40 mouse cellular contexts compared by ENCODE assay signal in genomic region chr13:23495526-23495925, GRCm38 (mm10). TPM values are rescaled to one million over a fixed set of nuclear protein-coding genes. Genes with fewer than 3 reads are reported as not detected.
"Had no signal": no experiment of that assay in that cellular context is flagged by ENCODE, and none has a peak within 500 bp of the region (broad histone marks: within the 10 kb centered on the region; RNA-seq: fewer than 3 reads in every experiment).

No protein-coding gene starts in this region.

- DNase-seq: gastrocnemius, adult 2 months; gastrocnemius, postnatal 10 days; gastrocnemius, postnatal 25 days; heart, adult 18-20 months; heart, postnatal 10 days; heart, postnatal 4 days; kidney, adult 18-20 months; kidney, adult 9 months; kidney, postnatal 14 days; kidney, postnatal 36 days; layer of hippocampus, adult 9-11 months; layer of hippocampus, postnatal 36 days; left cerebral cortex, postnatal 4 days had no signal

- H3K36me3 ChIP-seq: heart, embryonic 10.5 days; heart, embryonic 12.5 days; hindbrain, embryonic 10.5 days; hindbrain, embryonic 12.5 days; intestine, embryonic 15.5 days; kidney, embryonic 15.5 days; limb, embryonic 13.5 days; limb, embryonic 15.5 days; liver, embryonic 12.5 days had no signal

- H3K27me3 ChIP-seq: heart, embryonic 12.5 days; intestine, embryonic 15.5 days; kidney, embryonic 15.5 days; limb, embryonic 15.5 days had no signal

- H3K27ac ChIP-seq: gastrocnemius, adult 2 months; heart, embryonic 10.5 days; hindbrain, embryonic 10.5 days; hindbrain, embryonic 12.5 days; hindbrain, embryonic 14.5 days; intestine, embryonic 15.5 days; kidney, embryonic 15.5 days; kidney, postnatal 0 days; limb, embryonic 13.5 days; limb, embryonic 15.5 days; liver, embryonic 12.5 days; liver, embryonic 14.5 days had no signal

- H3K4me3 ChIP-seq: gastrocnemius, adult 2 months; heart, embryonic 10.5 days; heart, embryonic 12.5 days; hindbrain, embryonic 10.5 days; hindbrain, embryonic 12.5 days; intestine, embryonic 15.5 days; kidney, embryonic 15.5 days; limb, embryonic 13.5 days; limb, embryonic 15.5 days; liver, embryonic 12.5 days had no signal

- H3K9me3 ChIP-seq: heart, embryonic 10.5 days; heart, embryonic 12.5 days; hindbrain, embryonic 10.5 days; hindbrain, embryonic 12.5 days; intestine, embryonic 15.5 days; kidney, embryonic 15.5 days; limb, embryonic 13.5 days; limb, embryonic 15.5 days; liver, embryonic 12.5 days had no signal

- H3K4me1 ChIP-seq: intestine, embryonic 15.5 days had no signal

RNA-seq across cellular contexts. Expression of gene Btn2a2, which starts 6.9 kb away (rescaled TPM):
- total RNA-seq: gastrocnemius, adult 2 months; gastrocnemius, postnatal 25 days; granulocyte monocyte progenitor cell, adult 5-6 weeks; heart, adult 18-20 months; heart, adult 8-10 months; heart, postnatal 10 days; heart, postnatal 25 days; heart, postnatal 4 days; left cerebral cortex, postnatal 4 days; liver, adult 2 months had no signal
- polyA plus RNA-seq: inflammation-experienced regulatory T-cells, adult 6 months; intestine, postnatal 0 days; liver, adult 2 months; liver, embryonic 12.5 days had no signal

RNA-seq across cellular contexts. Expression of gene Btn1a1, which starts 29.8 kb away (rescaled TPM):
- total RNA-seq: gastrocnemius, adult 2 months; gastrocnemius, postnatal 10 days; gastrocnemius, postnatal 25 days; gastrocnemius, postnatal 4 days; granulocyte monocyte progenitor cell, adult 5-6 weeks; heart, adult 18-20 months; heart, adult 8-10 months; heart, postnatal 10 days; heart, postnatal 25 days; layer of hippocampus, adult 18-20 months; layer of hippocampus, adult 8-10 months; layer of hippocampus, postnatal 14 days; layer of hippocampus, postnatal 36 days; left cerebral cortex, adult 18-20 months; left cerebral cortex, postnatal 10 days; left cerebral cortex, postnatal 25 days; left cerebral cortex, postnatal 4 days; liver, adult 2 months had no signal
- polyA plus RNA-seq: hindbrain, embryonic 12.5 days; inflammation-experienced regulatory T-cells, adult 6 months; intestine, postnatal 0 days; kidney, postnatal 0 days; limb, embryonic 11.5 days; liver, adult 2 months had no signal

RNA-seq across cellular contexts. Expression of gene Hist1h2af, which starts 38.2 kb away (rescaled TPM):
- polyA plus RNA-seq: hindbrain, embryonic 16.5 days; inflammation-experienced regulatory T-cells, adult 6 months; intestine, embryonic 15.5 days had no signal

RNA-seq across cellular contexts. Expression of gene Hist1h3g, which starts 39.7 kb away (rescaled TPM):
- total RNA-seq: gastrocnemius, adult 2 months had no signal
- polyA plus RNA-seq: hindbrain, embryonic 14.5 days; hindbrain, embryonic 16.5 days had no signal
